Mouse (Mus musculus) retina, embryonic 14.5 days (tissue): ENCODE results near the gene Nid1.
A peak's percentile ranks its signal among the peaks of the same experiment; 100 is the strongest.

Experiments used
- DNase-seq: peaks from one replicate; pipeline ENCODE4 v3.0.0-alpha.2; 2015; ENCODE audit warnings: low spot score

Nid1 gene

GRCm38 (mm10) chr13:13546792-13547191 lies 109.4 kb downstream of the Nid1 start:
- DNase-seq: no peak

- no peak for DNase-seq
These were observed 110.5 kb downstream of the Nid1 start for GRCm38 (mm10) chr13:13547889-13548288.

GRCm38 (mm10) chr13:13548431-13549190 lies 111.3 kb downstream of the Nid1 start:
- no peak for DNase-seq

- peak; percentile 6 for DNase-seq
These were observed 112.6 kb downstream of the Nid1 start for GRCm38 (mm10) chr13:13549687-13550660.

GRCm38 (mm10) chr13:13552020-13552419 lies 114.7 kb downstream of the Nid1 start:
- no peak for DNase-seq

- DNase-seq: no peak
These were observed 116.3 kb downstream of the Nid1 start for GRCm38 (mm10) chr13:13553660-13554059.

- no peak for DNase-seq
These were observed 117.8 kb downstream of the Nid1 start for GRCm38 (mm10) chr13:13555196-13555595.

GRCm38 (mm10) chr13:13557001-13557743 lies 119.8 kb downstream of the Nid1 start:
- no peak for DNase-seq

- DNase-seq: no peak
These were observed 120.9 kb downstream of the Nid1 start for GRCm38 (mm10) chr13:13558251-13558650.

- DNase-seq: no peak
These were observed 121.5 kb downstream of the Nid1 start for GRCm38 (mm10) chr13:13558900-13559299.
